16 mouse cellular contexts compared by ENCODE assay signal in the genomic region with DNA sequence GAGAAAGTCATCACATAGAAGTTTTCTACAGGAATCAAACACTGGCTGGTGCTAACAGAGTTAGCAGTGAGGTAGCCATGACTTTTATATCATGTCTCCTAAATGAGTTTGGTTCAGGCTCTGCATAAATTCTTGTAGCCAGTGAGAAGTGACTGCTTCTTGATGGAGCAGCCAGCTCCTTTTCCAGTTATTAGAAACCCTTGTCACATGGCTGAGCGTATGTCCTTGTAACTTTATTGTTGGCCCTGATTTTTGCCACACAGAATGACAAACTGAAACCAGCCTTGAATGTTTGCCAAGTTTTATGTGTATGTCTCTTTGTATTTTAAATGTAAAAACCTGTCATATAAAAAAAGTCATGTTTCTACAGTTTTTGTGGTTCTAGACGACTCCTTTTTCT.
"Had no signal": no experiment of that assay in that cellular context is flagged by ENCODE, and none has a peak within 500 bp of the region (broad histone marks: within the 10 kb centered on the region; RNA-seq: fewer than 3 reads in every experiment).

No protein-coding gene starts in this region.

- H3K4me3 ChIP-seq: neural tube, embryonic 13.5 days; neural tube, embryonic 15.5 days; stomach, embryonic 15.5 days had no signal

- DNase-seq: retina, postnatal 1 day; right cerebral cortex, adult 18-20 months; right cerebral cortex, postnatal 14 days; right cerebral cortex, postnatal 25 days; right cerebral cortex, postnatal 4 days; spleen, adult 18-20 months; thymus, adult 18-20 months; thymus, adult 2 months; thymus, postnatal 14 days; thymus, postnatal 25 days; thymus, postnatal 36 days; thymus, postnatal 4 days had no signal

- H3K36me3 ChIP-seq: neural tube, embryonic 13.5 days; neural tube, embryonic 15.5 days; stomach, embryonic 15.5 days had no signal

- H3K27me3 ChIP-seq: neural tube, embryonic 13.5 days; neural tube, embryonic 15.5 days; stomach, embryonic 15.5 days had no signal

- H3K9me3 ChIP-seq: neural tube, embryonic 13.5 days; neural tube, embryonic 15.5 days; stomach, embryonic 15.5 days had no signal

- H3K9ac ChIP-seq: neural tube, embryonic 13.5 days; neural tube, embryonic 15.5 days; stomach, embryonic 15.5 days had no signal

- H3K27ac ChIP-seq: neural tube, embryonic 13.5 days; neural tube, embryonic 15.5 days; stomach, embryonic 15.5 days; stomach, postnatal 0 days had no signal
